Mouse (Mus musculus) intestine, embryonic 16.5 days (tissue): ENCODE measurements around the gene Creb3l1. TPM values are rescaled to one million over a fixed set of nuclear protein-coding genes. Genes with fewer than 3 reads are reported as not detected.

ENCODE experiments used
- ATAC-seq: fragments of 200-750 bp; cut with Nextera tagmentation; 2 replicates; pipeline ENCODE4 v1.8.0; 2017; ENCODE audit warnings: moderate TSS enrichment, moderate library complexity
- H3K27ac ChIP-seq: fragments of 300-500 bp; sonication (generic); 2 replicates; pipeline ENCODE4 v1.5.1; 2014; ENCODE audit warnings: mild to moderate bottlenecking, low read length
- H3K27me3 ChIP-seq: fragments of 300-500 bp; sonication (generic); replicated peaks from 2 replicates; pipeline ENCODE4 v1.6.1; 2014; ENCODE audit warnings: low read length, control low read depth, mixed read lengths; ENCODE audit not compliant: control insufficient read depth, insufficient read depth
- H3K36me3 ChIP-seq: fragments of 300-500 bp; sonication (generic); 2 replicates; pipeline ENCODE4 v1.6.1; 2014; ENCODE audit warnings: low read length, control low read depth; ENCODE audit not compliant: control insufficient read depth, insufficient read depth
- H3K4me1 ChIP-seq: fragments of 300-500 bp; sonication (generic); 2 replicates; pipeline ENCODE4 v1.6.1; 2014; ENCODE audit warnings: low read length, control low read depth, mixed read lengths; ENCODE audit not compliant: control insufficient read depth, insufficient read depth
- H3K4me2 ChIP-seq: fragments of 300-500 bp; sonication (generic); 2 replicates; pipeline ENCODE4 v1.6.1; 2014; ENCODE audit warnings: low read depth, low read length, control low read depth
- H3K4me3 ChIP-seq: fragments of 300-500 bp; sonication (generic); 2 replicates; pipeline ENCODE4 v1.5.1; 2014; ENCODE audit warnings: mild to moderate bottlenecking, low read length
- H3K9ac ChIP-seq: fragments of 300-500 bp; sonication (generic); 2 replicates; pipeline ENCODE4 v1.6.1; 2014; ENCODE audit warnings: low read depth, low read length
- H3K9me3 ChIP-seq: fragments of 300-500 bp; sonication (generic); 2 replicates; pipeline ENCODE4 v1.6.1; 2016; ENCODE audit warnings: low read length, control low read depth; ENCODE audit not compliant: control insufficient read depth
- WGBS: fragments of 180-500 bp; shearing (Covaris S2); extraction: QIAGEN DNeasy Blood & Tissue Kit; methylation state at CpG from one replicate; pipeline ENCODE4 v1.1.7; 2014; 5-methylcytosine and 5-hydroxymethylcytosine counted together
- polyA plus RNA-seq: library from polyadenylated mRNA; unstranded; fragments of >200 nt; fragmentation: Nextera tagmentation; extraction: Ambion mirVana; gene quantifications from 2 replicates; pipeline ENCODE4 v1.2.1, GENCODE M21; 2015

The Creb3l1 gene
- polyA plus RNA-seq, 1 experiment from 2014 or later: 16.6 TPM

GRCm38 (mm10) chr2:91975581-91976541 lies 48.4 kb downstream of the Creb3l1 start, which contains the start of gene Dgkz:
TSS of gene Dgkz (minus strand) at chr2:91975864.
- 2% methylated on average over 79 of the region's 79 CpGs for WGBS
- 0 out of 2 replicates have a peak, but pooled peaks have one; percentile 2 for ATAC-seq
- H3K4me1 ChIP-seq: peaks cover 33% of the 10 kb centered on the region

GRCm38 (mm10) chr2:91973416-91974135 lies 50.7 kb downstream of the Creb3l1 start:
- Histone ChIP-seq H3K9me3 (no peaks in the 10 kb centered on the region), H3K4me1 (peaks cover 33% of the 10 kb centered on the region), H3K27ac (no peak overlapping the region), H3K4me2 (no peak overlapping the region), H3K36me3 (no peaks in the 10 kb centered on the region), H3K9ac (no peak overlapping the region), H3K27me3 (peaks cover 29% of the 10 kb centered on the region), H3K4me3 (no peak overlapping the region)
- 58% methylated on average over 7 of the region's 7 CpGs for WGBS
- no peak for ATAC-seq

More at GRCm38 (mm10) chr2:91975581-91976541, 48.4 kb downstream of the Creb3l1 start, which contains the start of gene Dgkz:
- no peaks in the 10 kb centered on the region for H3K9me3 ChIP-seq
- no peaks in the 10 kb centered on the region for H3K36me3 ChIP-seq
- H3K27me3 ChIP-seq: peaks cover 29% of the 10 kb centered on the region
- peak within 1 kb of the TSS; percentile 82 for H3K4me2 ChIP-seq
- peak within 1 kb of the TSS; percentile 51 for H3K4me3 ChIP-seq
- peak within 1 kb of the TSS; percentile 63 for H3K9ac ChIP-seq
- no peak within 1 kb of the TSS for H3K27ac ChIP-seq

- WGBS: 18% methylated on average over 13 of the region's 13 CpGs
- H3K27ac ChIP-seq: peak overlapping the region; percentile 81
- H3K36me3 ChIP-seq: no peaks in the 10 kb centered on the region
- H3K9ac ChIP-seq: peak overlapping the region; percentile 58
- no peaks in the 10 kb centered on the region for H3K9me3 ChIP-seq
- no peak overlapping the region for H3K4me3 ChIP-seq
- peaks cover 27% of the 10 kb centered on the region for H3K27me3 ChIP-seq
- H3K4me2 ChIP-seq: peak overlapping the region; percentile 25; the same call in 1 of the 2 replicates
- peak; percentile 74 for ATAC-seq
- H3K4me1 ChIP-seq: peaks cover 34% of the 10 kb centered on the region
Measured at GRCm38 (mm10) chr2:91972121-91972566, 52.2 kb downstream of the Creb3l1 start.

DNA sequence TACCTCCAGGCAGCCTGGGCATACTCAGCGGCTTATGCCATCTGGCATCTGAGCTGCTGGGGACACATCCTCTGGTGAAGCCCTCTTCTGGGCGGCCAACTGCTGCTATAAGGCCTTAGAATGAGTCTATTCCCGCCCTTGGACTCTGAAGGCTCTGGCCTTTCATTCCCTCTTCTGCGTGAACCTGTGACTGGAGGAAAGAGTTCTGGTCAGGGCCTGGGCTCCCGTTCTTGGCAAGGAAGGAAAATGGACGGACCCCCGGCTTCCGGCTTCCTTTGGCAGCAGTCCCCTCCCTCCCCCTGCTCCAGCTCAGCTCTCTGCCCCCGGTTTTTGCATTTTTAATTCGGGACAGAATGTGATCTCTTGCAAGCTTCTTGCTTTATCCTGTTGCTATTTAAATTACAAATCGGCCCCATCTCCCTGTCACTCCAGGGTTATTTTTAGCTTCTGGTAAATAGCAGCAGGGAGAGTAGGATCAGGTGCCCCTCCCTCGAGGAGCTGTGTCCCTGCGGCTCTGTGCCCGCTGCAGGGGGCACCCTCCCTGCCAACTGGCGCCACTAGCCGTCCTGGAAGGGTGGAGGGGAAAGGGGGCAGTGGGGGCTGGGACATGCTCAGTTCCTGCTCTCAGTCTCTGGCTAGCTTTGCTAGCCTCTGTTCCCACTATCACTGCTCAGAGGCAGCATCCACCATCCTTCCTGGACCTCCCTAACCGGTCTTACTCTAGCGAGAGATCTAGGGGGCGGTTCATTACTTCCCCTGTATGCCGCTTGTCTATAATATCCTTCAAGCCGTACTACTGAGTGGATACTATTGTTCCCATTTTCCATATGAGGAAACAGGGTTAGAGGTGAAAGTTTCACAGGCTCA lies 52.8 kb downstream of the Creb3l1 start:
- H3K9ac ChIP-seq: peak overlapping the region; percentile 58
- H3K9me3 ChIP-seq: no peaks in the 10 kb centered on the region
- H3K4me1 ChIP-seq: peaks cover 34% of the 10 kb centered on the region
- no peaks in the 10 kb centered on the region for H3K36me3 ChIP-seq
- H3K27me3 ChIP-seq: peaks cover 22% of the 10 kb centered on the region
- 28% methylated on average over 21 of the region's 21 CpGs for WGBS
- H3K27ac ChIP-seq: peak overlapping the region; percentile 81
- ATAC-seq: peak; percentile 54
- no peak overlapping the region for H3K4me3 ChIP-seq
- peak overlapping the region; percentile 15 for H3K4me2 ChIP-seq

- Histone ChIP-seq H3K9ac (peak overlapping the region; percentile 36), H3K4me2 (0 out of 2 replicates have a peak overlapping the region, but pooled peaks have one; percentile 11), H3K36me3 (no peaks in the 10 kb centered on the region), H3K9me3 (no peaks in the 10 kb centered on the region), H3K27me3 (no peaks in the 10 kb centered on the region), H3K4me1 (peaks cover 33% of the 10 kb centered on the region), H3K27ac (peak overlapping the region; percentile 80), H3K4me3 (no peak overlapping the region)
- no peak for ATAC-seq
- WGBS: 38% methylated on average over 11 of the region's 11 CpGs
Measured at GRCm38 (mm10) chr2:91967962-91968361, 56.3 kb downstream of the Creb3l1 start.

- Histone ChIP-seq H3K9me3 (no peaks in the 10 kb centered on the region), H3K36me3 (no peaks in the 10 kb centered on the region), H3K4me1 (peaks cover 33% of the 10 kb centered on the region), H3K27ac (no peak overlapping the region), H3K9ac (no peak overlapping the region), H3K27me3 (no peaks in the 10 kb centered on the region), H3K4me2 (no peak overlapping the region), H3K4me3 (no peak overlapping the region)
- ATAC-seq: no peak
- WGBS: 78% methylated on average over 5 of the region's 5 CpGs
Measured at GRCm38 (mm10) chr2:91966367-91966766, 57.9 kb downstream of the Creb3l1 start.

GRCm38 (mm10) chr2:91965417-91965816 lies 58.9 kb downstream of the Creb3l1 start:
- no peaks in the 10 kb centered on the region for H3K36me3 ChIP-seq
- peaks cover 35% of the 10 kb centered on the region for H3K4me1 ChIP-seq
- H3K9me3 ChIP-seq: no peaks in the 10 kb centered on the region
- peak overlapping the region; percentile 43 for H3K4me2 ChIP-seq
- no peak for ATAC-seq
- peak overlapping the region; percentile 63 for H3K27ac ChIP-seq
- peak overlapping the region; percentile 91 for H3K4me3 ChIP-seq
- H3K27me3 ChIP-seq: no peaks in the 10 kb centered on the region
- peak overlapping the region; percentile 41 for H3K9ac ChIP-seq
- 18% methylated on average over 20 of the region's 20 CpGs for WGBS

DNA sequence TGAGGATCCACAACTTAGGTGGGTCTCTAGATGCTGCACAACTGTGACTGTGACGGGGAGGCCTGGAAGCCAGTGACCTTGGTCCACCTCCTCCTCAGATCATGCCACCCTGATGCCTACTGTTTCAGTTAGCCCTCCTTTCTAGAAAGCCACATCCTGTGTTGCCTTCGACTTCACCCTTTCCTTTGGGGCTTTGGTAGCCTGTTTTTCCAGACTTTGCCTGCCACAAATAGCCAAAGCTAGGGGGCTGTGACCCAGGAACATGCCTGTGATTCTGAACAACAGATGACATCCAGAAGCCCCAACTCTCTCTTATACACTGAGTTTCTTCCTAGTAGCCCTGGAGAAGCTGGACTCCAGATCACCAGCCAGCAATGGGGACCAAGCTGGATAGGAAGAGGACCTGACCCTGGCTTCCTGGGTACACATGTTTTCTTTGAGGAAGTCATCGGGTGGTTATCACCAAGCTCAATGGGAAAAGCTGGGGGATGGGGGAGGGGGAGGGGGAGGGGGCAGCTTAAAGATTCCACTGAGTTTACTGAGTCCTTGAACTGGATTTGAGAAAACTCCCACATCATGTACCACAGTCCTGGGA lies 59.6 kb downstream of the Creb3l1 start:
- 70% methylated on average over 3 of the region's 3 CpGs for WGBS
- no peaks in the 10 kb centered on the region for H3K36me3 ChIP-seq
- H3K27ac ChIP-seq: peak overlapping the region; percentile 64
- H3K27me3 ChIP-seq: no peaks in the 10 kb centered on the region
- H3K4me1 ChIP-seq: peaks cover 42% of the 10 kb centered on the region
- peak overlapping the region; percentile 41 for H3K9ac ChIP-seq
- peak overlapping the region; percentile 51 for H3K4me2 ChIP-seq
- no peak for ATAC-seq
- H3K4me3 ChIP-seq: peak overlapping the region; percentile 91
- no peaks in the 10 kb centered on the region for H3K9me3 ChIP-seq
